Mouse (Mus musculus) C2C12 (cell line): ENCODE data around the gene Mapk8. TPM values are rescaled to one million over a fixed set of nuclear protein-coding genes. Genes with fewer than 3 reads are reported as not detected.

Source experiments
- H3K27me3 ChIP-seq: one replicate; pipeline ENCODE4 v1.6.1; 2011; ENCODE audit not compliant: control insufficient read depth, insufficient read depth, insufficient read length
- H3K36me3 ChIP-seq: one replicate; pipeline ENCODE4 v1.6.1; 2011; ENCODE audit not compliant: control insufficient read depth, insufficient read depth
- H3K4me3 ChIP-seq: one replicate; pipeline ENCODE4 v1.5.1; 2011; ENCODE audit warnings: mild to moderate bottlenecking, control low read depth; ENCODE audit not compliant: poor library complexity, insufficient read depth, severe bottlenecking
- H3K79me2 ChIP-seq: one replicate; pipeline ENCODE4 v1.6.1; 2011; ENCODE audit not compliant: control insufficient read depth, insufficient read depth
- H3K79me3 ChIP-seq: one replicate; pipeline ENCODE4 v1.6.1; 2011; ENCODE audit warnings: low read depth, control low read depth
- H3ac ChIP-seq: one replicate; pipeline ENCODE3; 2011; ENCODE audit warnings: low read depth; ENCODE audit not compliant: control insufficient read depth, insufficient read length
- CEBPB ChIP-seq: IDR thresholded peaks from one replicate; pipeline ENCODE4 v1.6.1; 2011; ENCODE audit warnings: low read depth, mild to moderate bottlenecking, control low read depth, moderate library complexity
- CTCF ChIP-seq: IDR thresholded peaks from one replicate; pipeline ENCODE4 v1.5.1; 2011; ENCODE audit not compliant: control insufficient read depth, insufficient read depth, insufficient read length
- FOSL1 ChIP-seq: IDR thresholded peaks from one replicate; pipeline ENCODE4 v1.8.0; 2011; ENCODE audit warnings: mild to moderate bottlenecking, low read length; ENCODE audit not compliant: poor library complexity, insufficient read depth, severe bottlenecking
- MAX ChIP-seq: IDR thresholded peaks from one replicate; pipeline ENCODE4 v1.6.1; 2011; ENCODE audit warnings: mild to moderate bottlenecking, control low read depth
- MYOD1 ChIP-seq: IDR thresholded peaks from one replicate; pipeline ENCODE4 v1.6.1; 2011; ENCODE audit warnings: low read depth; ENCODE audit not compliant: control insufficient read depth, insufficient read length
- MYOG ChIP-seq: IDR thresholded peaks from one replicate; pipeline ENCODE4 v1.6.1; 2011; ENCODE audit not compliant: control insufficient read depth, insufficient read length; ENCODE audit errors: extremely low read depth
- USF1 ChIP-seq: IDR thresholded peaks from one replicate; pipeline ENCODE4 v1.6.1; 2011; ENCODE audit warnings: low read depth, mild to moderate bottlenecking, control low read depth, moderate library complexity
- polyA plus RNA-seq: library from polyadenylated mRNA; unstranded; fragments of >200 nt; fragmentation: generic; extraction: Trizol; gene quantifications from one replicate; pipeline ENCODE4 v1.2.1, GENCODE M21; 2012; ENCODE audit warnings: missing spikeins

Gene Mapk8
- polyA plus RNA-seq, 1 experiment, result 8.7 TPM

DNA sequence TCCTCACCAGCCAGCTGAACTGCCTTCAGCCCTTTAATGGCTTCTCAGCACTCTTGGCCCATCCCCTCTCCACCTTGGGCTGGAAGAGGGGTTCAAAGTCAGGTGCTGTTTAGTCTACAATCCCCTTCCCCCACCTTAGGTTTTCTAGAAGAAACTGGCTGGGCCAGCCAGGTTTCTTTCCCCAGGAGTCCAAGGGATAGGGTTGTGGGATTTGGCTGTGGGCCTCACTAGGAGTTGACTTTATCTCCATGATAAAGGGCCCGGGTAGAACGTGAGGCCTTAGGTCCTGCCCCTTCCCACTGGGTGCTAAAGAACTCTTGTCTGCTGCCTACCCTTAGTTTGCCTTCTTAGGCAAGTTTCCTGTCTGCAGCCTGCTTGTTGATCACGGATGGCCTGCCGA lies 115.3 kb downstream of the Mapk8 start:
- Histone ChIP-seq H3K4me3 (no peak overlapping the region), H3K79me2 (peaks cover 100% of the 10 kb centered on the region), H3K36me3 (peaks cover 53% of the 10 kb centered on the region), H3K79me3 (peaks cover 97% of the 10 kb centered on the region), H3ac (no peak overlapping the region), H3K27me3 (no peaks in the 10 kb centered on the region)
- TF ChIP-seq CEBPB, result no peak
- TF ChIP-seq FOSL1, result no peak
- TF ChIP-seq MYOD1, result no peak
- no peak for TF ChIP-seq USF1
- TF ChIP-seq MYOG, result no peak
- TF ChIP-seq CTCF, result no peak

DNA sequence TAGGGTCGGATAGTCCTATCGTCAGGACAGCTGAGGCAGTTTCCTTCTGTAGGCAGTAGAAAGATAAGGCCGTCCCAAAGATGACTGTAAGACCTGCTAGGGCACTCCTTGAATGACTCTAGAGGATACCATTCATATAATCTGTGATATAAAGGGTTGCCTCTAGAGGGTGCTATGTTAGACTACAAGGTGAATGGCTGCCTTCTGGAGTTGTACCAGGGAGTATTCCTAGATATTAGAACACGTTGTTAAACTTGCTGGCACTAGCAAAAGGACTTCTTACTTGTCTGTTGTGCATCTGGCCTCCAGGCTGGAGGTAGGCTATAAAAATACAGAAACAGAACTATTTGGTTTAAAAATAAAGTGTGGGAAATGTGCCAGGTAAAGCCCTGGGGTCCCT lies 116.0 kb downstream of the Mapk8 start:
- no peak for TF ChIP-seq USF1
- TF ChIP-seq MAX, result no peak
- peaks cover 97% of the 10 kb centered on the region for H3K79me3 ChIP-seq
- no peak overlapping the region for H3K4me3 ChIP-seq
- no peak overlapping the region for H3ac ChIP-seq
- peaks cover 100% of the 10 kb centered on the region for H3K79me2 ChIP-seq
- peaks cover 53% of the 10 kb centered on the region for H3K36me3 ChIP-seq
- H3K27me3 ChIP-seq, result no peaks in the 10 kb centered on the region

DNA sequence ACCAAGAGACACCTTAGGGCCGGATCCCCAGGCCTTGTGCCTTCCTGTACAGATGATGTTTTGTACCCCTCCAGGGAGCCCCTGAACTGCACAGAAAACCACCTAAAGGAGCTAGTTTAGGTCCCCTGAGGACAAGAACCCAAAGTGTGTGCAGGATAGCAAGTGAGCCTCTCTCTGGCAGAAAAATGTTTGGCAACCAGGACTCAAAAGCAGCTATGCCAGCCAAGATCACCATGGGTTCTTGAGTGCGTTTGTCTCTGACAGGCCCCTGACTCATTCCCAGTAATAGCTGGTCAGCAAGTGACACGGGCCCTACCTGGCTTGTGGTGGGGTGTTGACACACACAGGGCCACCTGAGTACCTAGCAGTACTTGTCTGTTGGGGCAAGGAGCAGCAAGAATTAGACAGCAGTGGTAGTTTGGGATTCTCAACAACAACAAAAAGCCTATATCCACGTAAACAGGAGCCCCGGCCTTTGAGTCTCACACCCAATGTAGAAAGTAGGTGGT lies 117.6 kb downstream of the Mapk8 start:
- H3K36me3 ChIP-seq, result peaks cover 51% of the 10 kb centered on the region
- H3K4me3 ChIP-seq, result no peak overlapping the region
- H3K79me2 ChIP-seq, result peaks cover 100% of the 10 kb centered on the region
- peaks cover 98% of the 10 kb centered on the region for H3K79me3 ChIP-seq
- H3ac ChIP-seq, result no peak overlapping the region
- TF ChIP-seq MYOG, result no peak
- no peak for TF ChIP-seq MYOD1
- no peak for TF ChIP-seq CTCF
- TF ChIP-seq MAX, result no peak
- no peak for TF ChIP-seq FOSL1
- no peak for TF ChIP-seq USF1
- TF ChIP-seq CEBPB, result no peak
- no peaks in the 10 kb centered on the region for H3K27me3 ChIP-seq

DNA sequence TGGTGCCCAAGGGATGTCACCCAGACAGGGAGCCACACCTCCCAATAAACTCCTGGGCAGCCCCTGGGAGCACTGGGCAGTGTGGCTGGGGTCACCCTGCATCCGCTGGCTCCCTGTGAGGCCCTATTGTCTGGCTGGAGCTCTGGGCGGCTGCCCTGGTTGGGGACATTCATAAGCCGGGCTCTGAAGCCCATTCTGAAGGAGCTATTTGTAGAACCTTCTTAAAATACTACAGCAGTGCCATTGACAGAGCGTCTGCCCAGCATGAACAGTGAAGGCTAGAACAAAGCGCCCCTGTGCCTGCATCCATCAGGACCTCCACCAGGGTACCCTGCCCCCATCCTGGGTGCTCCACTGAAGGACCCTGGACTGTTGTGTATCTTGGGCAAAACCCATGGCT lies 118.6 kb downstream of the Mapk8 start:
- Histone ChIP-seq H3K4me3 (no peak overlapping the region), H3K27me3 (no peaks in the 10 kb centered on the region), H3K79me3 (peaks cover 98% of the 10 kb centered on the region), H3K79me2 (peaks cover 100% of the 10 kb centered on the region), H3ac (no peak overlapping the region), H3K36me3 (peaks cover 53% of the 10 kb centered on the region)
- TF ChIP-seq USF1 (no peak), CTCF (no peak), MAX (no peak), MYOG (no peak), CEBPB (no peak), FOSL1 (no peak)

Other genes starting within 250 kb of the Mapk8 start
- 230 TPM for gene Arhgap22, start 233.1 kb downstream of the Mapk8 start, polyA plus RNA-seq
- gene Frmpd2, start 24.5 kb upstream of the Mapk8 start, polyA plus RNA-seq, result not detected
- gene Ptpn20, start 142.0 kb upstream of the Mapk8 start, polyA plus RNA-seq, result not detected